ENCODE assay signal across 8 mouse cellular contexts in the genomic region with DNA sequence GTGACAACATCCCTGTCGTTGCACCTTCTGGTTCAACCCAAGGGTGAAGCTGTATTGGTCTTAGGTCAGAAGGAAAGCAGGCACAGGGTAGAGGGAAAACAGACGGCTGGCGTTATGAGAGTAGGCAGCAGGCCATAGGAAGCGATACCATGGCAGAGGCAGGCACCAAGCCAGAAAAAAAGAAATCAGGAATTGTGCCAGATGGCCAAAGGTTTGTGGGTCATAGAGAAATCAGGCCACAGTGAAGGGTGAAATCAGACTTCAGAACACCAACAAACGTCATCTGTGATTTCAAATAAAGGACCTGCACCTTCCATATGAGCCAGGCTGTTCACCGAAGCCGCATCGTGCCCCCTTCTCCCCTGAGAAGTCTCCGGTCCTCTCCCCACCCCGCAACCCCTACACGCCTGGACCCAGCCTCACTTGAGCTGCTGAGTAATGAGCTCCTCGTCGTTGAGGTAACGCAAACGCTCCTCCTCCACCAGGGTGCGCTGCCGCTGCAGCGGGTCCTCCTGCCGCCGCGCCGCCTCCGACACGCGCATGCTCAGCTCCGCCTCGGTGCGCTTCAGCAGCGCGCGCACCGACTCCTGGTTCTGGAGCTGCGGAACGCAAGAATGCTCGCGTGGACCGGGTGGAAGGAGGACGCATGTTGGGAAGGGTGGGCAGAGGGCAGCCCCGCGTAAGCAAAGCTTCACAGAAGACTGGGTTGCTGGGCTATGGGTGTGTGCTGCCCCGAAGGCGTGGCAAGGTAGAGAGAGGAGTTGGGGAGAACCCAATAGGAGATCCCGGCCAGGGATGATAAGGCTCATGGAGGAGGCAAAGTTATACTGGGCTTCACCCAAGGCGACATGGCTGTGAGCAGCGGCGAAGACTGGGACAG. TPM values are rescaled to one million over a fixed set of nuclear protein-coding genes. Genes with fewer than 3 reads are reported as not detected.
A peak's percentile ranks its signal among the peaks of the same experiment; 100 is the strongest.
DNase-seq lines count a peak whose midpoint lies in the region; ATAC-seq and TF ChIP-seq lines count a peak whose summit lies in the region.

No protein-coding gene starts in this region.

- H3K9ac ChIP-seq in hindbrain, embryonic 12.5 days, result peak overlapping the region; percentile 46

- peak; percentile 100 for TF ChIP-seq CTCF in Patski (IDR thresholded peaks at IDR 0.05)

- no peaks in the 10 kb centered on the region for H3K9me3 ChIP-seq in hindbrain, embryonic 12.5 days (replicated peaks)

- H3K36me3 ChIP-seq in hindbrain, embryonic 12.5 days, result peaks cover 14% of the 10 kb centered on the region

- ATAC-seq in Patski, result peak; percentile 42
- peak; percentile 60 for ATAC-seq in hindbrain, embryonic 12.5 days (ENCODE audit: low FRiP score)

- H3K4me1 ChIP-seq in hindbrain, embryonic 12.5 days, result peaks cover 33% of the 10 kb centered on the region

- no peak for DNase-seq in Patski (ENCODE audit: low read depth, low spot score)
- peak; percentile 98 for DNase-seq in cerebellum, postnatal 10 days
- DNase-seq in frontal cortex, postnatal 10 days (ENCODE audit: low spot score in 2 of 2), result peak; percentile 77 to 87
- DNase-seq in layer of hippocampus, postnatal 14 days (ENCODE audit: low spot score in 2 of 2), result peak; percentile 89 to 91
- DNase-seq in lung, postnatal 10 days, result peak; percentile 92
- DNase-seq in ovary, postnatal 36 days (ENCODE audit: low spot score), result peak; percentile 91
- peak; percentile 92 for DNase-seq in thymus, postnatal 14 days

- CTCF ChIA-PET in Patski (lab: Charles Lee), result interaction anchor here (0.7 to 2.8 kb wide), 20 partner anchors 9 to 135 kb away, joined by 3 to 17 read pairs (median 6); partner anchors contain the start of gene Srcin1

- H3K4me3 ChIP-seq in hindbrain, embryonic 12.5 days, result peak overlapping the region; percentile 35

- no peak overlapping the region for H3K27ac ChIP-seq in hindbrain, embryonic 12.5 days

- in situ Hi-C loops in Patski (cut with MboI; ENCODE audit: low pct_unique_long_range_greater_than_20kb), result no loop called here

- H3K27me3 ChIP-seq in Patski, result peaks cover 23% of the 10 kb centered on the region
- H3K27me3 ChIP-seq in hindbrain, embryonic 12.5 days, result peaks cover 56% of the 10 kb centered on the region

- peak overlapping the region; percentile 72 for H3K4me2 ChIP-seq in hindbrain, embryonic 12.5 days (replicated peaks)

- POLR2A ChIA-PET in Patski (lab: Charles Lee), result interaction anchor here (0.6 to 0.8 kb wide), 2 partner anchors 45 to 226 kb away, joined by 3 read pairs; partner anchors contain the start of gene Srcin1

- 7% methylated on average over 46 of the region's 46 CpGs for WGBS in hindbrain, embryonic 12.5 days

RNA-seq across cellular contexts. Expression of gene 4933428G20Rik, which starts 31.5 kb away (rescaled TPM):
- polyA plus RNA-seq in Patski (2021), result 0.17 TPM
- polyA plus RNA-seq in hindbrain, embryonic 12.5 days (2016; fragmentation: Nextera tagmentation; extraction: Ambion mirVana), result 0.85 and 0.94 TPM in 2 replicates
- not detected for total RNA-seq in layer of hippocampus, postnatal 14 days (2021)

RNA-seq across cellular contexts. Expression of gene Srcin1, which starts 44.4 kb away (rescaled TPM):
- polyA plus RNA-seq in Patski (2021), result 1.8 TPM
- polyA plus RNA-seq in hindbrain, embryonic 12.5 days (2016; fragmentation: Nextera tagmentation; extraction: Ambion mirVana), result 6.3 and 6.7 TPM in 2 replicates
- 100 to 1,000 TPM; 309 to 331 TPM for total RNA-seq in layer of hippocampus, postnatal 14 days (2021)
